Mouse (Mus musculus) cerebellum, adult 18-20 months (tissue): Measurements from ENCODE around the gene Anapc11.
"Not testable (repeated sequence)": the region's sequence is repeated elsewhere in the genome, so short reads cannot be mapped to it uniquely, and the experiment has no call there.

Source experiments
- DNase-seq, 2 experiments: peaks; one replicate each; pipeline ENCODE4 v3.0.0; 2021

Gene Anapc11

GRCm38 (mm10) chr11:120575940-120576339 is 22.3 kb upstream of the Anapc11 start:
- DNase-seq, result no peak

- DNase-seq, result no peak
These were observed 21.7 kb upstream of the Anapc11 start for GRCm38 (mm10) chr11:120576365-120576981.

- peak in 1 of 2 experiments; percentile 39 for DNase-seq
These were observed 20.8 kb upstream of the Anapc11 start for GRCm38 (mm10) chr11:120577211-120578023.

- DNase-seq, result no peak
These were observed 20.1 kb upstream of the Anapc11 start for GRCm38 (mm10) chr11:120578024-120578693.

GRCm38 (mm10) chr11:120578694-120579243 is 19.5 kb upstream of the Anapc11 start:
- peak; percentile 19 to 33 for DNase-seq

GRCm38 (mm10) chr11:120579316-120580107 is 18.7 kb upstream of the Anapc11 start:
- peak; percentile 70 to 79 for DNase-seq

GRCm38 (mm10) chr11:120580190-120580589 is 18.0 kb upstream of the Anapc11 start:
- DNase-seq, result peak in 1 of 2 experiments; percentile 24

GRCm38 (mm10) chr11:120580871-120581331 is 17.3 kb upstream of the Anapc11 start:
- peak; percentile 36 to 61 for DNase-seq

- peak; percentile 83 to 92 for DNase-seq
These were observed 16.5 kb upstream of the Anapc11 start, which contains the start of gene Arhgdia for GRCm38 (mm10) chr11:120581490-120582267. Gene Arhgdia, minus strand, starts transcription at chr11:120581624.

GRCm38 (mm10) chr11:120582268-120582981 is 15.8 kb upstream of the Anapc11 start:
- peak; percentile 41 to 44 for DNase-seq

GRCm38 (mm10) chr11:120582982-120583293 is 15.3 kb upstream of the Anapc11 start:
- not testable (repeated sequence) for DNase-seq

GRCm38 (mm10) chr11:120583937-120584336 is 14.3 kb upstream of the Anapc11 start:
- DNase-seq, result no peak

- no peak for DNase-seq
These were observed 9.7 kb upstream of the Anapc11 start for GRCm38 (mm10) chr11:120588531-120588930.

- no peak for DNase-seq
These were observed 683 bp upstream of the Anapc11 start for GRCm38 (mm10) chr11:120597240-120598235.

- DNase-seq, result no peak
These were observed 849 bp downstream of the Anapc11 start for GRCm38 (mm10) chr11:120598990-120599549.

GRCm38 (mm10) chr11:120600716-120601115 is 2.5 kb downstream of the Anapc11 start:
- DNase-seq, result no peak

- DNase-seq, result no peak
These were observed 5.3 kb downstream of the Anapc11 start for GRCm38 (mm10) chr11:120603545-120603944.

- DNase-seq, result no peak
These were observed 7.4 kb downstream of the Anapc11 start for GRCm38 (mm10) chr11:120605667-120606066.

GRCm38 (mm10) chr11:120606764-120607163 is 8.5 kb downstream of the Anapc11 start:
- DNase-seq, result no peak
